Mouse (Mus musculus) small intestine, adult 2 months (tissue): ENCODE measurements around the gene Trim33.

Source experiments
- CTCF ChIP-seq: fragments of 200-500 bp; IDR thresholded peaks from 2 replicates; pipeline ENCODE4 v1.5.1; 2012; ENCODE audit warnings: low read depth, mild to moderate bottlenecking, control low read depth, inconsistent platforms, low read length, moderate library complexity, mixed read lengths; ENCODE audit not compliant: insufficient replicate concordance, insufficient read length; ENCODE audit errors: extremely low read depth
- POLR2A ChIP-seq: fragments of 200-500 bp; IDR thresholded peaks from 2 replicates; pipeline ENCODE4 v1.6.1; 2012; ENCODE audit warnings: low read depth, mild to moderate bottlenecking, control low read depth, inconsistent platforms, low read length, moderate library complexity

- no peak for TF ChIP-seq POLR2A
- peak; percentile 100 for TF ChIP-seq CTCF
Measured at GRCm38 (mm10) chr3:103382872-103383567, 103.9 kb downstream of the Trim33 start.
